In the genomic region with DNA sequence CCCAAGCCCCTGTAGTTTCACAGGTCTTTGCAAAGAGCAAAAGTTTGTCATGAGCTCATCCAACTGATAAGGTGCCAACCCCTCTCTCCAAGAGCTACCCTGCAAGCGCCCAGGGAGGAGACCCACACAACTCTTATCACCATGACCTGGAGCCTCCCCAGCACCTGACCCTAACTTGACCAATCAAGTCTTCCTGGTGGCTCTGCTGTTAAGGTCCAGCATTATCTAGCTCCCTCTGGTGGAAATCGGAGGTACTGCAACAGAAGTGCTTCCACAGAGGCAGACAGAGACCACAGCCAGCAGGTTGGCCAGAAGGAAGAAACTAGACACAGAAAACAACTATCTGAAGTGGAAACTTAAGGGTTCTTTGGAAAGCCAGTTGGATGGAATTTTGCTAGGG, we compare ENCODE assay signal across 9 mouse cellular contexts. TPM values are rescaled to one million over a fixed set of nuclear protein-coding genes. Genes with fewer than 3 reads are reported as not detected.
DNase-seq lines count a peak whose midpoint lies in the region; ATAC-seq and TF ChIP-seq lines count a peak whose summit lies in the region.
"Had no signal": no experiment of that assay in that cellular context is flagged by ENCODE, and none has a peak within 500 bp of the region (broad histone marks: within the 10 kb centered on the region; RNA-seq: fewer than 3 reads in every experiment).

No protein-coding gene starts in this region.

- H3K4me1 ChIP-seq in neural tube, embryonic 15.5 days = peaks cover 11% of the 10 kb centered on the region
- peaks cover 7% of the 10 kb centered on the region for H3K4me1 ChIP-seq in liver, embryonic 11.5 days (replicated peaks; ENCODE audit: control insufficient read depth, insufficient read depth, low read length)
- H3K4me1 ChIP-seq in thymus, adult 2 months (replicated peaks; ENCODE audit: control insufficient read depth, insufficient read depth, low read length) = no peaks in the 10 kb centered on the region

- H3K36me3 ChIP-seq in neural tube, embryonic 15.5 days = no peaks in the 10 kb centered on the region
- no peaks in the 10 kb centered on the region for H3K36me3 ChIP-seq in liver, embryonic 11.5 days (ENCODE audit: control insufficient read depth, insufficient read depth, low read length)
- H3K36me3 ChIP-seq in thymus, adult 2 months (ENCODE audit: control insufficient read depth, insufficient read depth, low read length) = no peaks in the 10 kb centered on the region
- H3K36me3 ChIP-seq: heart, embryonic 15.5 days had no signal

- H3K27ac ChIP-seq in neural tube, embryonic 15.5 days (replicated peaks) = no peak overlapping the region
- H3K27ac ChIP-seq in liver, embryonic 11.5 days (ENCODE audit: low read depth, low read length) = no peak overlapping the region
- H3K27ac ChIP-seq in thymus, adult 2 months (ENCODE audit: control insufficient read depth, insufficient read depth, low read length) = no peak overlapping the region
- H3K27ac ChIP-seq: heart, embryonic 15.5 days had no signal

- H3K4me2 ChIP-seq in neural tube, embryonic 15.5 days = no peak overlapping the region
- H3K4me2 ChIP-seq in liver, embryonic 11.5 days = no peak overlapping the region
- H3K4me2 ChIP-seq: heart, embryonic 15.5 days had no signal

- H3K9me3 ChIP-seq in neural tube, embryonic 15.5 days (replicated peaks) = no peaks in the 10 kb centered on the region
- no peaks in the 10 kb centered on the region for H3K9me3 ChIP-seq in liver, embryonic 11.5 days (ENCODE audit: control insufficient read depth, low read length)
- H3K9me3 ChIP-seq: heart, embryonic 15.5 days had no signal

- H3K27me3 ChIP-seq in neural tube, embryonic 15.5 days (replicated peaks) = no peaks in the 10 kb centered on the region; the same call in 1 of the 2 replicates
- no peaks in the 10 kb centered on the region for H3K27me3 ChIP-seq in liver, embryonic 11.5 days (replicated peaks; ENCODE audit: control insufficient read depth, insufficient read depth, low read length)
- H3K27me3 ChIP-seq in thymus, adult 2 months (ENCODE audit: control insufficient read depth, insufficient read depth, low read length) = no peaks in the 10 kb centered on the region
- H3K27me3 ChIP-seq: heart, embryonic 15.5 days had no signal

- no peak overlapping the region for H3K4me3 ChIP-seq in neural tube, embryonic 15.5 days (replicated peaks)
- no peak overlapping the region for H3K4me3 ChIP-seq in liver, embryonic 11.5 days (ENCODE audit: low read depth, low read length)
- H3K4me3 ChIP-seq in thymus, adult 2 months (ENCODE audit: control insufficient read depth, insufficient read depth, low read length) = no peak overlapping the region
- H3K4me3 ChIP-seq: heart, embryonic 15.5 days had no signal

- no peak for TF ChIP-seq POLR2A in thymus, adult 2 months (IDR thresholded peaks at IDR 0.05; ENCODE audit: control insufficient read depth, extremely low read depth, insufficient read depth, low read length, poor library complexity)

- H3K9ac ChIP-seq in neural tube, embryonic 15.5 days (replicated peaks) = no peak overlapping the region
- no peak overlapping the region for H3K9ac ChIP-seq in liver, embryonic 11.5 days (ENCODE audit: low read depth, low read length)
- H3K9ac ChIP-seq: heart, embryonic 15.5 days had no signal

- ATAC-seq in neural tube, embryonic 15.5 days (ENCODE audit: low FRiP score) = no peak
- peak; percentile 34; the same call in 1 of the 2 replicates for ATAC-seq in cerebellum, adult (ENCODE audit: insufficient number of reproducible peaks, low FRiP score, low TSS enrichment)
- peak; percentile 61 for ATAC-seq in liver, embryonic 11.5 days (replicated peaks; ENCODE audit: low FRiP score)

- peak; percentile 73; the same call in 1 of the 2 replicates for TF ChIP-seq CTCF in thymus, adult 2 months (IDR thresholded peaks at IDR 0.05; ENCODE audit: borderline replicate concordance, control insufficient read depth, extremely low read depth, insufficient read depth, low read length, poor library complexity)

- peak; percentile 88 for DNase-seq in neural tube, embryonic 10.5 days (ENCODE audit: extremely low spot score, low spot score)
- DNase-seq in frontal cortex, postnatal 25 days (ENCODE audit: low spot score in 2 of 2) = peak; percentile 69 to 72
- DNase-seq in kidney, adult 9 months = peak; percentile 93
- DNase-seq in liver, embryonic 11.5 days (ENCODE audit: low spot score) = peak; percentile 73
- DNase-seq in ovary, adult 18-20 months (ENCODE audit: low spot score) = peak; percentile 26
- DNase-seq in thymus, adult 2 months = peak; percentile 81

- WGBS in neural tube, embryonic 15.5 days = 26% methylated on average over 2 of the region's 2 CpGs
- WGBS in liver, embryonic 11.5 days = 12% methylated on average over 2 of the region's 2 CpGs
- WGBS in thymus, adult 2 months = 21% methylated on average over 2 of the region's 2 CpGs

RNA-seq across cellular contexts. Expression of a gene that starts 3.7 kb away (rescaled TPM):
- polyA plus RNA-seq in neural tube, embryonic 15.5 days (2015; fragmentation: Nextera tagmentation; extraction: Ambion mirVana) = 300 and 323 TPM in 2 replicates
- 280 and 288 TPM in 2 replicates for polyA plus RNA-seq in liver, embryonic 11.5 days (2014; fragmentation: Nextera tagmentation; extraction: Ambion mirVana)
- 171 and 180 TPM in 2 replicates for polyA plus RNA-seq in thymus, adult 2 months (2012; rRNA removed)

Comparison
In these comparisons a context has a peak if more than half of its experiments do, and no peak if none do; other contexts are left out.
1. DNase-seq: peak in every context shown above with its lines; median percentile 93 in kidney, adult 9 months; 88 in neural tube, embryonic 10.5 days; 81 in thymus, adult 2 months; 73 in liver, embryonic 11.5 days; 70 in frontal cortex, postnatal 25 days; 26 in ovary, adult 18-20 months.